11 mouse cellular contexts compared by ENCODE assay signal in genomic region chr6:73311786-73312185, GRCm38 (mm10).
"Had no signal": no experiment of that assay in that cellular context is flagged by ENCODE, and none has a peak within 500 bp of the region (broad histone marks: within the 10 kb centered on the region; RNA-seq: fewer than 3 reads in every experiment).

No protein-coding gene starts in this region.

- ATAC-seq: liver, postnatal 0 days; lung, postnatal 0 days; midbrain, embryonic 13.5 days; midbrain, embryonic 15.5 days had no signal

- DNase-seq: liver, postnatal 0 days; lung, adult 2 months; lung, postnatal 14 days; lung, postnatal 36 days; right cerebral cortex, postnatal 25 days; thymus, adult 2 months; thymus, postnatal 25 days; thymus, postnatal 4 days had no signal
